Mouse (Mus musculus) liver, postnatal 0 days (tissue): ENCODE measurements around the gene Per2.

Experiments
- CTCF ChIP-seq: sonication (generic); IDR thresholded peaks from 2 replicates; pipeline ENCODE4 v1.5.1; 2016; ENCODE audit warnings: antibody characterized with exemption, low read depth
- EP300 ChIP-seq: IDR thresholded peaks from 2 replicates; pipeline ENCODE4 v1.6.1; 2016; ENCODE audit warnings: antibody characterized with exemption, low read depth, mild to moderate bottlenecking

DNA sequence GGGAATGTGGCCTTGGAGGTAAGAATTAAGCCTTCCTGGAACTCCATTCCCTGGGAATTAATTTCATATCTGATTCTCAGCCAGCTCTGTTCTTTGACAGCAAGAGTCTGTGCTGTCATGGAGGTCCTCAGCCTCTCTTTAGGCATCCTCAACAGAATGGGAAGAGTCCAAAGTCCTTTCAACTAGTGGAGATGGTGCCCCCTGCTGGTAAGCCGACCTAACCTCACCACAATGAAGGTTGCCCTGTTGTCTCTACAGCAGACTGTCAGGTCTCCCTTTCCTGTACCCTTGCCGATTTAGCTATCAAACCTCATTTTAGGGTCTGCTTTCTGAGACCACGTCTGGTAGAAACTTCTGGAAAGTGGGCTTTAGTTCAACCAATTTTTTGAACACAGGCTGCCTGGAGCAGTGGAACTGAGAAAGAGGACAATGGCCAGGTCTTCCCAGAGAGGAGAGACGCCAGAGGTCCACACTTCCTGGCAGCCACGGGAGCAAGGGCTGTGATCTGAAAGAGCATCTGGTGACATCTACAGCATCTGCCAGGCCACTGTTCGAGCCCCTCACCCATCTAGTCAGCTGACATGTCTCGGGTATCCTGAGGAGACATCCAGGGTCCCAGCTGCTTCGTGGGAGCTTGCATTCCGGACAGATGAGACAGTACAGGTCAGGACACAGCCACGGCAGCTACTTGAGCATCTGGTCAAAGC is 24.3 kb upstream of the Per2 start:
- TF ChIP-seq CTCF (peak; percentile 90), EP300 (no peak)
